Mouse (Mus musculus) neural tube, embryonic 12.5 days (tissue): Measurements from ENCODE around the gene Tbc1d23. TPM values are rescaled to one million over a fixed set of nuclear protein-coding genes. Genes with fewer than 3 reads are reported as not detected.

Source experiments
- ATAC-seq: fragments of 200-750 bp; cut with Nextera tagmentation; 2 replicates; pipeline ENCODE4 v1.8.0; 2017; ENCODE audit warnings: low read depth, mild to moderate bottlenecking, moderate TSS enrichment, moderate library complexity; ENCODE audit not compliant: low FRiP score
- H3K27ac ChIP-seq: fragments of 300-500 bp; sonication (generic); 2 replicates; pipeline ENCODE4 v1.5.1; 2016
- H3K27me3 ChIP-seq: fragments of 300-500 bp; sonication (generic); replicated peaks from 2 replicates; pipeline ENCODE4 v1.6.1; 2016; ENCODE audit warnings: mild to moderate bottlenecking
- H3K36me3 ChIP-seq: fragments of 300-500 bp; sonication (generic); 2 replicates; pipeline ENCODE4 v1.6.1; 2016; ENCODE audit warnings: mild to moderate bottlenecking
- H3K4me1 ChIP-seq: fragments of 300-500 bp; sonication (generic); 2 replicates; pipeline ENCODE4 v1.6.1; 2016
- H3K4me2 ChIP-seq: fragments of 300-500 bp; sonication (generic); replicated peaks from 2 replicates; pipeline ENCODE4 v1.6.1; 2016; ENCODE audit warnings: mild to moderate bottlenecking
- H3K4me3 ChIP-seq: fragments of 300-500 bp; sonication (generic); 2 replicates; pipeline ENCODE4 v1.5.1; 2016
- H3K9ac ChIP-seq: fragments of 300-500 bp; sonication (generic); 2 replicates; pipeline ENCODE4 v1.6.1; 2016; ENCODE audit warnings: mild to moderate bottlenecking
- H3K9me3 ChIP-seq: fragments of 300-500 bp; sonication (generic); 2 replicates; pipeline ENCODE4 v1.6.1; 2016; ENCODE audit warnings: mild to moderate bottlenecking
- WGBS: fragments of 180-500 bp; shearing (Covaris S2); methylation state at CpG from one replicate; pipeline ENCODE4 v1.1.7; 2016; 5-methylcytosine and 5-hydroxymethylcytosine counted together
- polyA plus RNA-seq: library from polyadenylated mRNA; unstranded; fragments of >200 nt; fragmentation: Nextera tagmentation; extraction: Ambion mirVana; gene quantifications from 2 replicates; pipeline ENCODE4 v1.2.1, GENCODE M21; 2016

The Tbc1d23 gene
- 25.2 and 28.6 TPM in 2 replicates for polyA plus RNA-seq

DNA sequence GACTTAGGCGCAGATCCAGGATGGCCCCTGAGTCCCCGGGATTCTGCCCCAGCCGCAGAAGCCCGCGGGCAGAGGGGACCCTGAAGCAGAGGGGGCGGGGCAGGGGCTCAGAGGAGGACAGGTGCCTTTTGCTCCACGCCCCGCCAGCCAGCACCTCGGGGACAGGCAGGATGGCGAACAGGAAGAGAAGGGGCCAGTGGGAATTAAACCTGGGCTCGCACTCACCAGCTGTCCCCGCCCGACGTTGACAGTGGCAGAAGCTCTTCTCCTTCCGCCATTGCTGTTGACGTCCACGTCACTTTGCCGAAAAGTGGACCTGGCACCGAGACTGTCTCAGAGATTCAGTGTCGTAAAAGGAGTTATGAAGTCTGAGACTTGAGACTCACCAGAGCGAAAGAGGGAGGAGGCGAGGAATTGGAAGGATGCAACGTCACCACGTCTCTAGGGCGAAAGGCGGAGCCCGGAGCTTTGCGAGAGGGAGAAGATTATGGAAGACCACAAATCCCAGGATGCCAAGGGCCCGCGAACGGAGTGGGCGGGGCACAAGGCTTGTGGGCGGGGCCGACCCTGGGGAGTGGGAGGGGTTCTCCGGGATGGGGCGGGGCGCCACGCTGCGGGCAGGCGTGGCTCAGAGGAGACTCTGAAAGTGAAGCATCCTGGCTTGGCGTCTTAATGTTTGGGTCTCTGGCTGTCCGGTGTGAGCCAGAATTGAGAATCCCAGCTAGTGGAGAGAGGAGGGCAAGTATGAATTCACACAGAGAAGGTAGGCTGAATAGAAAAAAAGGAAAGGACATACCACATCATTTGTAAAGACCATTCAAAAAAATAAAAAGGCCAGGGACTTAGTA lies at the start of gene Tbc1d23:
TSS of gene Tbc1d23 (minus strand) at position 416 of the 848 bp plus-strand sequence.
- Histone ChIP-seq H3K27ac (peak within 1 kb of the TSS; percentile 57; the same call in 1 of the 2 replicates), H3K9me3 (no peaks in the 10 kb centered on the region), H3K27me3 (no peaks in the 10 kb centered on the region), H3K4me3 (peak within 1 kb of the TSS; percentile 84), H3K36me3 (no peaks in the 10 kb centered on the region), H3K9ac (peak within 1 kb of the TSS; percentile 79), H3K4me1 (peaks cover 4% of the 10 kb centered on the region), H3K4me2 (peak within 1 kb of the TSS; percentile 72)
- WGBS, result under 1% methylated on average over 42 of the region's 42 CpGs
- peak; percentile 99 for ATAC-seq

DNA sequence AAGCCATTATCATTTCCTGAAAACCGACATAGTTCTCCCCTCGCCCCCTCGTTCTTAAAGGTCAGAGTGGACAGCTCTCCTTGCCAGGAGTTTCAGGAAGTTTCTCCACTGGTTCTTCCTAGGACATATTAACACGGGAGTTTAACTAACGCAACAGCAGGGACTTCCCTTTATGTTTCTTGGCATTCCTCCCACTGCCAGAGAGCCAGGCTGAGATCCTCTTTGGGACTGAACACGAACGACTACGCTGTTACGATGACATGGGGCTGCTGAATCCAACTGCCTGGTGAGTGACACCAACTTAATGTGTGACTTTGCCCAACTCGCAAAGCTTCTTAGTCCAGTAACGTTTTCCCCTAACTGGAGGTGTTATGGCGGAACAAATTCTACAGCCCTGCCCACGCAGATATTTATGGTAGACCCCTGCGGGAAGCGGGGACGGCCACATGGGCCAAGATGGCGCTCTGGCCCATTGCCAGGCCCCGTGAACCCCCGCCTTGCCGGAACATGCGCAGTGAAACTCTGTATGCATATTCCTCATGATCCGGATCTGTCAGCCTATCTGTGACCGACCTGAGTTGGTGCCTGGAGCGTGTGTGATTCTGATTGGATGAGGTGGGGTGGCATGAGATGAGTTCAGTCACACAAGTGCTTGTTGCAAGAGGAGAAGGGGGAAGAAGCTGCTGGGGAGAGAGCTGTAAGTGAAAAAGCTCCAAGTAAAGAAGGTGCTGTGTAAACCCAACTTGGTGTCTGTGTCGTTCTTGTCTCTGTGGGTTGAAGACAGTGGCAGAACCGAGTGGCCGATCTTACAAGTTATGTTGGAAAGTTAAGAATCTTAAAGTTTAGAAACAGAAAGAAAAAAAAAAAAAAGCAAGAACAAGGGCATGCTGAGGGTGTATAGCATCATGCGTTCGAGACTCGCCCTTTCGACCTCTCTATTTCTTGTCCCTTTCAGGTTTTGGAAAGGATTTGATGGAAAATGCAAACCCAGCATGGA lies 49.2 kb upstream of the Tbc1d23 start:
- Histone ChIP-seq H3K36me3 (no peaks in the 10 kb centered on the region), H3K9me3 (no peaks in the 10 kb centered on the region), H3K9ac (no peak overlapping the region), H3K27ac (no peak overlapping the region), H3K4me2 (no peak overlapping the region), H3K4me1 (no peaks in the 10 kb centered on the region), H3K27me3 (no peaks in the 10 kb centered on the region), H3K4me3 (no peak overlapping the region)
- 93% methylated on average over 31 of the region's 31 CpGs for WGBS
- ATAC-seq, result no peak

DNA sequence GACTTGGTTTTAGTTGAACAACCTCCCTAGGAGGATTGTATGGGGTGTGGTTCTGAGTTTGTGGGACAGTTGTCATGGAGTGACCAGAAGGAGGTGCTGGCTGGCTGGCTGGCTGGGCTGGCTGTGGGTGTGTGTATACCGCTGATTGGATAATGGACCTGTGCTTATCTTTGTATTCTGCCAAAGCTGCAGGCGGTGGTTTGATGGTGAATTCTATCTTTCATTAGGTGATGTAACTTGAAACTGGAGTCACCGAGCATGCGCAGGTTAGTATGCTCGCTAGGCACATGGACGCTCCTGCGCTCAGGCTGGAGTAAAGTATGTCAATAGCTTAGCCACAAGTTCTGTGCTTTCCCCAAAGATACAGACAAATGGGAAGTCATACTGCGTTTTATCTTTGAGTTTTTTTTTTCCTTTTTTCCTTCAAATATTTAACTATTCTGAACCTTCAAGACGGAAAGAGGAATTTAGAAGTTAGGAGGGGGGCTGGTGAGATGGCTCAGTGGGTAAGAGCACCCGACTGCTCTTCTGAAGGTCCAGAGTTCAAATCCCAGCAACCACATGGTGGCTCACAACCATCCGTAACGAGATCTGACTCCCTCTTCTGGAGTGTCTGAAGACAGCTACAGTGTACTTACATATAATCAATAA lies 47.8 kb upstream of the Tbc1d23 start:
- no peaks in the 10 kb centered on the region for H3K9me3 ChIP-seq
- H3K27me3 ChIP-seq, result no peaks in the 10 kb centered on the region
- H3K9ac ChIP-seq, result no peak overlapping the region
- H3K27ac ChIP-seq, result no peak overlapping the region
- no peak overlapping the region for H3K4me3 ChIP-seq
- 89% methylated on average over 12 of the region's 12 CpGs for WGBS
- no peaks in the 10 kb centered on the region for H3K4me1 ChIP-seq
- no peak overlapping the region for H3K4me2 ChIP-seq
- no peaks in the 10 kb centered on the region for H3K36me3 ChIP-seq
- no peak for ATAC-seq

DNA sequence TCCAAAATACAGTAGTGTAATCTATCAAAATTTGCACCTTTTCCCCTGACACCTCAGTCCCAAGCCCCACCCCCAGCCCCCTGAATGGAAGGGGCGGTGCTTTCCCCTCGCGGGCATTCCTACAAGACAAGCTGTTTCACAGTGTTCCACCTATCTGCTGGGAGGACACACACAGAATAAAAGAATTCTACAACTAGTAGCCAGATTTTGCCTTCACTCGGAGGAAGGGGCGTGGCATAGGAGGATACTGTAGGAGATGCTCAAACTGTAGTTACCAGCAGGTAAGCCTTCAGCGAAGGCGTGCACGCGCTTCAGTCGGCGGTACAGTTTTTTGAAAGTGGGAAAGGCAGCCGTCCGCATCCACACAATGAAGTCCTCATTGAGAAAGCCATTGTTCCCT lies 38.4 kb upstream of the Tbc1d23 start:
- no peak for ATAC-seq
- Histone ChIP-seq H3K27ac (no peak overlapping the region), H3K4me1 (no peaks in the 10 kb centered on the region), H3K9me3 (no peaks in the 10 kb centered on the region), H3K4me2 (no peak overlapping the region), H3K9ac (no peak overlapping the region), H3K27me3 (no peaks in the 10 kb centered on the region), H3K4me3 (no peak overlapping the region), H3K36me3 (no peaks in the 10 kb centered on the region)
- 96% methylated on average over 13 of the region's 13 CpGs for WGBS

DNA sequence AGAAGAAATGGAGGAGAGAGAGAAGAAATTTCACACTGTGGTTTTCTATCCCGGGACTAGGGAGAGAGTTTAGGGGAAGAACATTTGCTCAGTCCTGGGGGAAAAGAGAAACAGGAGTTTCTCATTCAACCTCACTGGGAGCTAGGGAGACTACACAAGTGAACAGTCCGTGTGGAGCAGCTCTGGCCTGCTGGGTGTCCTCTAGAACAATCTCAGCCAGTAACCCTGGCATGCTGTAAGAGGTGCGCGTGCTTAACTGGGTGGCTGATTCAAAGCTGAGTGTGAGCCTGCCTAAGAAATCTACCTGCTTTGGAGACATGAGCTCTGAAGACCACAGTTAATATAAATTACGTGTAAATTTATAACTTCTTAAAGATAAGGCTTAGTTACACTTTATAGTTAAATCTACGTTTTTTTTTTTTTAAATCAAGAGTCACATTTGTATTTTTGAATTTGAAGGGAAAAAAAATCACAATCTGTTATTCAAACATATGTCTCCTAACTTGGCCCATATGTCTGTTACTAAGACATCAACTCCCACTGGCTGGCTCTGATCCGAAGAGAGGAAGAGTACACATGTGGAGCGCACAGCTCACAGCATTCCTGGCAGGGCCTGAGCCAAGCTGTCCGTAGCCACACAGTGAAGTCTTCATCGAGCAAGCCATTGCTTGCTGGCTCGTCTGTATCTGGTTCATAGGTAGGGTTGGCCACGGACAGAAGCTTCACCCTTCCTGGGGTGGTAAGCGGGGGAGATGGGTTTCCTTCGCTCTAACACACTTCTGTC lies 36.9 kb upstream of the Tbc1d23 start:
- Histone ChIP-seq H3K36me3 (no peaks in the 10 kb centered on the region), H3K27ac (no peak overlapping the region), H3K4me3 (no peak overlapping the region), H3K27me3 (no peaks in the 10 kb centered on the region), H3K9me3 (no peaks in the 10 kb centered on the region), H3K4me1 (no peaks in the 10 kb centered on the region), H3K9ac (no peak overlapping the region), H3K4me2 (no peak overlapping the region)
- WGBS, result 86% methylated on average over 14 of the region's 14 CpGs
- no peak for ATAC-seq

DNA sequence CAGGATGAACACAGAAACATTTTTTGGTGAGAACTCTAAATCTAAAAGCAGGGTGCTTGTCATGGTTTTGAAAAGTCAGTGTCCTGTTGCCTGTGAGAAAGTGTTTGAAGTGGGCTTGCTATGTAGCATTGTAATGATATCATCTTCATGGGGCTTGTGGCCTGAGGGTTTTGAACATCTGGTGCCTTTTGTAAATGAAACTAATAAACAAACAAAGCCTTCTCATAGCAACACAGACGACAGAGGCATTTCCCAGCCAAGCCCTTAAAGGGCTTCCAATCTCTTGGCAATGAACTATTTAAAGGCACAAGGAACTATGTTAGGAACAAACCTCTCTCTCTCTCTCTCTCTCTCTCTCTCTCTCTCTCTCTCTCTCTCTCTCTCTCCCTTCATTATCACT lies 35.8 kb upstream of the Tbc1d23 start:
- Histone ChIP-seq H3K4me1 (no peaks in the 10 kb centered on the region), H3K36me3 (no peaks in the 10 kb centered on the region), H3K27ac (no peak overlapping the region), H3K4me3 (no peak overlapping the region), H3K27me3 (no peaks in the 10 kb centered on the region), H3K9ac (no peak overlapping the region), H3K4me2 (no peak overlapping the region), H3K9me3 (no peaks in the 10 kb centered on the region)
- WGBS, result 21% methylated on average over 1 of the region's 1 CpGs
- no peak for ATAC-seq

DNA sequence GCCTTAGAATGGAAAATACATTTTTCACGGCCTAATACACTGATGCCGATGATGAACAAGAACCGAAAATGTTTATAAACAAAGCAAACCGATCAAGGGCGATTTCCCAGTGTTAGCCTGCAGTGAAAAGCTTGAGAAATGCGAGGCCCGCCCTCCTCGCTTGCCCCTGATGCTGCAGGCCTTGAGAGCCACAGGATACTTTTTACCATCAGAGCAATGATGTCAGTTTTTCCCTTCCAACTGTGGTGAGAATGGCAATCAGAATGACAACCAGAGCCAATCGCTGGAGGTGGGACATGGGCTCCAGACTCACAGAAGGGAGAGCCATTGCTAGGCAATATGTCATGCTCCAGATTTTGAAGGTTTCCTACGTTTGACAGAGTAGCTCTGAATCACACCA lies 28.8 kb upstream of the Tbc1d23 start:
- no peaks in the 10 kb centered on the region for H3K9me3 ChIP-seq
- 88% methylated on average over 10 of the region's 10 CpGs for WGBS
- H3K27me3 ChIP-seq, result no peaks in the 10 kb centered on the region
- ATAC-seq, result no peak
- H3K9ac ChIP-seq, result no peak overlapping the region
- H3K4me1 ChIP-seq, result no peaks in the 10 kb centered on the region
- H3K36me3 ChIP-seq, result no peaks in the 10 kb centered on the region
- H3K4me3 ChIP-seq, result no peak overlapping the region
- H3K27ac ChIP-seq, result no peak overlapping the region
- no peak overlapping the region for H3K4me2 ChIP-seq

DNA sequence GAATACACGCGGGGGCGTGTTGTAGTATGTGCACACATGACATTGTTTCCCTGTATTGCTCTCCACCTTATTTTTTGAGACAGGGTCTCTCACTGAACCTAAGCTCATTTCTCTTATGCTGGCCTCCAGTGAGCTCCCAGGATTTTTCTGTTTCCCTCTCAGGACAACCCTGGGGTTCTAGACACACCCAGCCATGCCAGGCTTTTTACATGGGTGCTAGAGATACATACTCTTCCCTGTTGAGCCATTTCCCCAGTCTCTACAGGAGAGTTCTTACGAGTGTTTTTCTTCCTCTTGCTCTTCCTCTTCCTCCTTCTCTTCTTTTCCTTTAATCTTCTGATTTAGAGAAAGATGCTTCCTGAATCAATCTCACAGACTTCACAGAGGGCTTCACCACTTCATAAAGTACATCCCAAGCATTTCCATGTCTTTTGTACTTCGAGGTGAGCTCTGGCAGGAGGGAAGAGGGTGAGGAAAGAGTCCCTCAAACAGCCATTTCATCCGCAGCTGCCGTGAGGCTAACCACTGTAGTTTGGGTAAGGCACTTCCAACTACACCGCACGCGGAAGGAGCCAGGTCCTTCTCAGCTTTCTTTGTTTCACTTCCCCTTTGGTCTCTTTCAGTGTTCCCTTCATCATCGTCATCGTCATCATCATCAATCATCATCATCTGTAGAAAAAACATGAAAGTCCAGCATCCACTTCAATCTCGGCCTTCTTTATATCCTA lies 28.2 kb upstream of the Tbc1d23 start:
- H3K4me2 ChIP-seq, result no peak overlapping the region
- no peak overlapping the region for H3K9ac ChIP-seq
- no peak overlapping the region for H3K27ac ChIP-seq
- 86% methylated on average over 13 of the region's 13 CpGs for WGBS
- no peak overlapping the region for H3K4me3 ChIP-seq
- H3K27me3 ChIP-seq, result no peaks in the 10 kb centered on the region
- H3K36me3 ChIP-seq, result no peaks in the 10 kb centered on the region
- H3K9me3 ChIP-seq, result no peaks in the 10 kb centered on the region
- no peaks in the 10 kb centered on the region for H3K4me1 ChIP-seq
- ATAC-seq, result no peak

DNA sequence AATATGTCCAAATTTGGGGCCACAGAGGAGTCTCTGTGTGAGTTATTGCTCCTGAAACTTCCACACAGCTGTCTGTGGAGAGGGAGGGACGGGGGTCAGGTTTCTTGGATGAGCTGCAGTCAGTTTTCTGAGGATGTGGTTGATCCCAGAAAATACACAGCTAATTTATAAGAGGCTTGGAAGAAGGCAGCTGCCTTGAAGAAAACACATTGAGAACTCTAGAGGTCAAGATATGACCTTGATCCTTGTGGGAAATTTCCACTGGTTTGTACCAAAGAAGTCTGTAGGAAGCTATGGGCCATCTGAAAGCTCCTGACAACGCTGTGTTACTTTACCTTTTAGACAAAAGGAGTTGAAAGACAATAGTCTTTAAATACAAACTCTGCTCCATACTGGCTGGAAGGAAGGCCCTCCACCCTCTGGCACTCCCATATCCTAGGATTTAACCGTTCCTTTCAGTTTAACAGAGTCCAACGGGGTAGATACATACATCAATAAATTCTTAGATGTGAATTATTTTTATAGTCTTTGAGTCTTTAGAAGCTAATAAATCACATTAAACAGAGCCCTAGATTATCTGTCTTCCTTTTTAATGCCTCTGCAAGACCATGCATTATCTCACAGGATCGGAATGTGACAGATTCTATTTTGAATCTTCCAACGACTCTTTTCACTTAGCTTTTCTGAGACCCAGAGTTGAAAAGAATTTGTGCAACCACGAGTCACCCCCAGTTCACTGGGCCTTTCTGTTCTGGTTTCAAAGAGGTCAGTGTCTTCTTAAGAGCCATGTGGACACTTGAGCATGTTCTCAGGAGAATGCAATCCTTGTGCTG lies 20.5 kb upstream of the Tbc1d23 start:
- H3K27ac ChIP-seq, result no peak overlapping the region
- no peak overlapping the region for H3K9ac ChIP-seq
- H3K4me3 ChIP-seq, result no peak overlapping the region
- H3K9me3 ChIP-seq, result no peaks in the 10 kb centered on the region
- WGBS, result 43% methylated on average over 7 of the region's 7 CpGs
- no peak overlapping the region for H3K4me2 ChIP-seq
- ATAC-seq, result no peak
- no peaks in the 10 kb centered on the region for H3K36me3 ChIP-seq
- no peaks in the 10 kb centered on the region for H3K4me1 ChIP-seq
- no peaks in the 10 kb centered on the region for H3K27me3 ChIP-seq

DNA sequence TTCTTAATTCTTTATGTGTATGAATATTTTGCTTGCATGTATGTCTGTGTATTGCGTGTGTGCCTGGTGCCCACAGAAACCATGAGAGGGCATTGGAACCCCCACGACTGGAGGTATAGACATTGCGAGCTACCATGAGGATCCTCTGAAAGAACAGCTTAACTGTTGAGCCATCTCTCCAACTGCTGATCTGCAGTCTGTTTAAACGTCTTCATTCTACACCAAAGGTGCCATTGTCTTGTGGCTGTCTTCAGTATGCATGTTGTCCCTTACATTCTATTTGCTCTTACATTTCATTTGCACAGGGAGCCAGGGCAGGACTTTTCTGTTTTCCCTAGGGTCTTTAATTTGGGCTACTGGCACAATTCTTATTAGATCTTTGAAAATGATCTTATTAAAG lies 19.7 kb upstream of the Tbc1d23 start:
- no peak for ATAC-seq
- no peaks in the 10 kb centered on the region for H3K4me1 ChIP-seq
- 86% methylated on average over 4 of the region's 4 CpGs for WGBS

More for the DNA sequence above, 19.7 kb upstream of the Tbc1d23 start:
- no peaks in the 10 kb centered on the region for H3K27me3 ChIP-seq
- no peak overlapping the region for H3K9ac ChIP-seq
- H3K9me3 ChIP-seq, result no peaks in the 10 kb centered on the region
- no peaks in the 10 kb centered on the region for H3K36me3 ChIP-seq
- no peak overlapping the region for H3K27ac ChIP-seq
- no peak overlapping the region for H3K4me3 ChIP-seq
- no peak overlapping the region for H3K4me2 ChIP-seq
